Mouse (Mus musculus): ENCODE measurements around the gene Pdlim5.

DNA sequence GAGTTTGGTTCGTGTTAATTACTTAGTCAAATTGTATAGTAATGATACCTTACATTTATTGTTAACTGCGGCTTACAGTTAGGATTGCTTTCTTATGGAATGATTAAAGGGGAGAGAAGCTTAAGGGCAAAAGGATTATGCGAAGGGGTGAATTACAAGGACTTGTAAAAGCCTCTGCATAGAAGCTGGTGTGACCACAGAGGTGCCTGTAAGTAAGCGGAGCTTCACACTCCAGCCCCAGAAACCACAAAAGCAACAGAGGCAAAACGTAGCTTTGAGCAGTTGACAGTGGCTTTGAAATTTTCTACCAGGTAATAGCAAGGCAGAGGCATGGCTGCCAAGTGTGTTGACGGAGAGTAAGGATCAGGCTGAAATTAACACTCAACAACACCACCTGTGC, 41.3 kb upstream of the Pdlim5 start:
- TF ChIP-seq CTCF (IDR thresholded peaks at IDR 0.05; ENCODE audit: low read depth) = no peak
- TF ChIP-seq EP300 (IDR thresholded peaks at IDR 0.05; ENCODE audit: low read depth) = no peak

All from liver, postnatal 0 days (tissue).